Mouse (Mus musculus): ENCODE data around the gene Krt87. TPM values are rescaled to one million over a fixed set of nuclear protein-coding genes. Genes with fewer than 3 reads are reported as not detected.

Gene Krt87
- total RNA-seq (2014; rRNA removed) = 0.76 and 1.2 TPM in 2 replicates
- 0.76 and 0.84 TPM in 2 replicates for polyA plus RNA-seq (2015; fragmentation: Nextera tagmentation; extraction: Ambion mirVana)

- under 1% methylated on average over 33 of the region's 34 CpGs for WGBS
- no peak for DNase-seq (ENCODE audit: low spot score)
- no peak within 1 kb of the TSS for H3K27ac ChIP-seq (ENCODE audit: low read depth, low read length)
- H3K9ac ChIP-seq (replicated peaks; ENCODE audit: low read length, poor library complexity, severe bottlenecking) = peak within 1 kb of the TSS; percentile 63
- no peak for ATAC-seq (ENCODE audit: low FRiP score)
- peaks cover 16% of the 10 kb centered on the region; the same call in 1 of the 2 replicates for H3K27me3 ChIP-seq (ENCODE audit: insufficient read depth, low read length)
- peak within 1 kb of the TSS; percentile 83 for H3K4me2 ChIP-seq (ENCODE audit: low read depth, low read length, poor library complexity, severe bottlenecking)
- no peaks in the 10 kb centered on the region for H3K36me3 ChIP-seq (ENCODE audit: insufficient read depth, low read length)
- H3K9me3 ChIP-seq (ENCODE audit: low read length) = no peaks in the 10 kb centered on the region
- TF ChIP-seq CTCF (IDR thresholded peaks at IDR 0.05) = no peak
- peak within 1 kb of the TSS; percentile 38 for H3K4me3 ChIP-seq (ENCODE audit: low read depth, low read length)
- H3K4me1 ChIP-seq (ENCODE audit: insufficient read depth, low read length) = peaks cover 3% of the 10 kb centered on the region; the same call in 1 of the 2 replicates
These were observed at the start of gene Krt87 for GRCm38 (mm10) chr15:101438555-101438954. Krt87 (minus strand) TSS chr15:101438804.

- 72% methylated on average over 11 of the region's 11 CpGs for WGBS
- Histone ChIP-seq H3K36me3 (ENCODE audit: insufficient read depth, low read length) (no peaks in the 10 kb centered on the region), H3K4me1 (ENCODE audit: insufficient read depth, low read length) (no peaks in the 10 kb centered on the region), H3K9me3 (ENCODE audit: low read length) (no peaks in the 10 kb centered on the region), H3K27me3 (ENCODE audit: insufficient read depth, low read length) (no peaks in the 10 kb centered on the region), H3K9ac (replicated peaks; ENCODE audit: low read length, poor library complexity, severe bottlenecking) (no peak overlapping the region), H3K27ac (ENCODE audit: low read depth, low read length) (no peak overlapping the region), H3K4me2 (ENCODE audit: low read depth, low read length, poor library complexity, severe bottlenecking) (no peak overlapping the region), H3K4me3 (ENCODE audit: low read depth, low read length) (no peak overlapping the region)
- TF ChIP-seq CTCF (IDR thresholded peaks at IDR 0.05) = no peak
- DNase-seq (ENCODE audit: low spot score) (no peak), ATAC-seq (ENCODE audit: low FRiP score) (no peak)
These were observed 47.5 kb upstream of the Krt87 start for GRCm38 (mm10) chr15:101485911-101486635.

GRCm38 (mm10) chr15:101484939-101485338 is 46.3 kb upstream of the Krt87 start:
- H3K27ac ChIP-seq (ENCODE audit: low read depth, low read length) = no peak overlapping the region
- H3K4me2 ChIP-seq (ENCODE audit: low read depth, low read length, poor library complexity, severe bottlenecking) = no peak overlapping the region
- ATAC-seq (ENCODE audit: low FRiP score) (no peak), DNase-seq (ENCODE audit: low spot score) (no peak)
- no peaks in the 10 kb centered on the region for H3K36me3 ChIP-seq (ENCODE audit: insufficient read depth, low read length)
- no peak overlapping the region for H3K4me3 ChIP-seq (ENCODE audit: low read depth, low read length)
- H3K4me1 ChIP-seq (ENCODE audit: insufficient read depth, low read length) = no peaks in the 10 kb centered on the region
- H3K9ac ChIP-seq (replicated peaks; ENCODE audit: low read length, poor library complexity, severe bottlenecking) = no peak overlapping the region
- WGBS = 82% methylated on average over 1 of the region's 1 CpGs
- H3K27me3 ChIP-seq (ENCODE audit: insufficient read depth, low read length) = no peaks in the 10 kb centered on the region
- no peaks in the 10 kb centered on the region for H3K9me3 ChIP-seq (ENCODE audit: low read length)
- no peak for TF ChIP-seq CTCF (IDR thresholded peaks at IDR 0.05)

- TF ChIP-seq CTCF (IDR thresholded peaks at IDR 0.05) = no peak
- Histone ChIP-seq H3K9me3 (ENCODE audit: low read length) (no peaks in the 10 kb centered on the region), H3K36me3 (ENCODE audit: insufficient read depth, low read length) (no peaks in the 10 kb centered on the region), H3K4me1 (ENCODE audit: insufficient read depth, low read length) (peaks cover 4% of the 10 kb centered on the region; the same call in 1 of the 2 replicates), H3K27ac (ENCODE audit: low read depth, low read length) (no peak overlapping the region), H3K4me3 (ENCODE audit: low read depth, low read length) (no peak overlapping the region), H3K9ac (replicated peaks; ENCODE audit: low read length, poor library complexity, severe bottlenecking) (no peak overlapping the region), H3K27me3 (ENCODE audit: insufficient read depth, low read length) (no peaks in the 10 kb centered on the region), H3K4me2 (ENCODE audit: low read depth, low read length, poor library complexity, severe bottlenecking) (no peak overlapping the region)
- ATAC-seq (ENCODE audit: low FRiP score) = no peak
- 90% methylated on average over 1 of the region's 1 CpGs for WGBS
- no peak for DNase-seq (ENCODE audit: low spot score)
These were observed 45.0 kb upstream of the Krt87 start for GRCm38 (mm10) chr15:101483646-101484045.

- Histone ChIP-seq H3K9ac (replicated peaks; ENCODE audit: low read length, poor library complexity, severe bottlenecking) (no peak overlapping the region), H3K27ac (ENCODE audit: low read depth, low read length) (no peak overlapping the region), H3K4me3 (ENCODE audit: low read depth, low read length) (no peak overlapping the region), H3K4me2 (ENCODE audit: low read depth, low read length, poor library complexity, severe bottlenecking) (no peak overlapping the region), H3K9me3 (ENCODE audit: low read length) (no peaks in the 10 kb centered on the region), H3K36me3 (ENCODE audit: insufficient read depth, low read length) (no peaks in the 10 kb centered on the region), H3K4me1 (ENCODE audit: insufficient read depth, low read length) (peaks cover 4% of the 10 kb centered on the region; the same call in 1 of the 2 replicates), H3K27me3 (ENCODE audit: insufficient read depth, low read length) (no peaks in the 10 kb centered on the region; the same call in 1 of the 2 replicates)
- ATAC-seq (ENCODE audit: low FRiP score) (no peak), DNase-seq (ENCODE audit: low spot score) (no peak)
- 44% methylated on average over 4 of the region's 4 CpGs for WGBS
- no peak for TF ChIP-seq CTCF (IDR thresholded peaks at IDR 0.05)
These were observed 43.5 kb upstream of the Krt87 start for GRCm38 (mm10) chr15:101482056-101482455.

- H3K4me1 ChIP-seq (ENCODE audit: insufficient read depth, low read length) = peaks cover 4% of the 10 kb centered on the region; the same call in 1 of the 2 replicates
- H3K9me3 ChIP-seq (ENCODE audit: low read length) = no peaks in the 10 kb centered on the region
- 30% methylated on average over 11 of the region's 11 CpGs for WGBS
- peak; percentile 43 for DNase-seq (ENCODE audit: low spot score)
- 0 out of 2 replicates have a peak overlapping the region, but pooled peaks have one; percentile 2 for H3K9ac ChIP-seq (replicated peaks; ENCODE audit: low read length, poor library complexity, severe bottlenecking)
- H3K36me3 ChIP-seq (ENCODE audit: insufficient read depth, low read length) = no peaks in the 10 kb centered on the region
- ATAC-seq (ENCODE audit: low FRiP score) = no peak
- TF ChIP-seq CTCF (IDR thresholded peaks at IDR 0.05) = no peak
- no peaks in the 10 kb centered on the region; the same call in 1 of the 2 replicates for H3K27me3 ChIP-seq (ENCODE audit: insufficient read depth, low read length)
- peak overlapping the region; percentile 11; the same call in 1 of the 2 replicates for H3K4me3 ChIP-seq (ENCODE audit: low read depth, low read length)
- no peak overlapping the region for H3K27ac ChIP-seq (ENCODE audit: low read depth, low read length)
- peak overlapping the region; percentile 51 for H3K4me2 ChIP-seq (ENCODE audit: low read depth, low read length, poor library complexity, severe bottlenecking)
These were observed 41.1 kb upstream of the Krt87 start for GRCm38 (mm10) chr15:101479666-101480060.

Data from midbrain, postnatal 0 days (tissue).